Mouse (Mus musculus) spleen, adult 2 months (tissue): ENCODE measurements at regions not wholly inside any gene's neighbourhood (a gene's known extent, or its start where the extent isn't known, plus 50 kb on each side); places are given as distances from the start of the nearest gene placed in this dataset.

Source experiments
- CTCF ChIP-seq: fragments of 200-500 bp; IDR thresholded peaks from 2 replicates; pipeline ENCODE4 v1.5.1; 2011; ENCODE audit warnings: mild to moderate bottlenecking, inconsistent platforms; ENCODE audit not compliant: insufficient read depth, insufficient read length, insufficient replicate concordance; ENCODE audit errors: extremely low read depth
- POLR2A ChIP-seq: fragments of 200-500 bp; IDR thresholded peaks from 2 replicates; pipeline ENCODE4 v1.6.1; 2011; ENCODE audit warnings: low read depth, low read length, inconsistent platforms

- TF ChIP-seq POLR2A (no peak), CTCF (no peak)
Measured at GRCm38 (mm10) chr13:110752746-110753145, 357.9 kb downstream of the Plk2 start.
